Mouse (Mus musculus) small intestine, adult 2 months (tissue): ENCODE results near the gene Sigirr.

ENCODE experiments used
- CTCF ChIP-seq: fragments of 200-500 bp; IDR thresholded peaks from 2 replicates; pipeline ENCODE4 v1.5.1; 2012; ENCODE audit warnings: low read depth, mild to moderate bottlenecking, control low read depth, inconsistent platforms, low read length, moderate library complexity, mixed read lengths; ENCODE audit not compliant: insufficient replicate concordance, insufficient read length; ENCODE audit errors: extremely low read depth
- POLR2A ChIP-seq: fragments of 200-500 bp; IDR thresholded peaks from 2 replicates; pipeline ENCODE4 v1.6.1; 2012; ENCODE audit warnings: low read depth, mild to moderate bottlenecking, control low read depth, inconsistent platforms, low read length, moderate library complexity

DNA sequence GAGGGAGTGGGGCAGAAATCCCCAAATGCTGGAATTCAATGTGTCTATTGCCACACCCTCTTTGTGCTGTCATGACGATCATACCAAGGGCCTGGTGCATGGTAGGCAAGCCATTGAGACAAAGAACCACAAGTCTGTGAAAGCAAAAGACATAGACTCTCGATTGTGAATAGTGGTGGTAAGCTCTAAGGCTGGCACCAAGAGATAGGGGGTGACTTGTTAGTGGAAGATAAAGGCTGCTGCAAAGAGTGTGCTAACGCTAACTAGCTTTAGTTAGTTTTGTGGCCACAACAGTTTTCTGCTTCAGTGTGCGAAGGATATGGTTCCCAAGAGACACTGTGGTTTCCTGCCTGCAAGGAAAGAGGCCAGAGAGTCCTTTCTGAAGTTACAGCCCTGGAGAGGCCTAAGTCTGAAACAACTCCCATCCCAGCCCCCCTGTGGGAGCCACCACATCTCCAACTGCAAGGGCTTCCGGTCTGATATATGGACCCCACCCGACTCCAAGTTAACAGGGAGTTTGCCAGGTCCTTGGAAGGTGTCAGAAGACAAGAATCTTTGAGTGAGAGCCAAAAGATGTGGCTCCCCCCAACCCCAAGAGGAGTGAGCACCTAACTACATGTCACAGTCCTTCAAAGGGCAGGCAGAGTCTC lies 53.3 kb downstream of the Sigirr start:
- TF ChIP-seq CTCF (no peak), POLR2A (no peak)
